Mouse (Mus musculus): Measurements from ENCODE around the gene Fgfr2. TPM values are rescaled to one million over a fixed set of nuclear protein-coding genes. Genes with fewer than 3 reads are reported as not detected.

Fgfr2 gene
- polyA plus RNA-seq, 1 experiment from 2014 or later, result not detected

DNA sequence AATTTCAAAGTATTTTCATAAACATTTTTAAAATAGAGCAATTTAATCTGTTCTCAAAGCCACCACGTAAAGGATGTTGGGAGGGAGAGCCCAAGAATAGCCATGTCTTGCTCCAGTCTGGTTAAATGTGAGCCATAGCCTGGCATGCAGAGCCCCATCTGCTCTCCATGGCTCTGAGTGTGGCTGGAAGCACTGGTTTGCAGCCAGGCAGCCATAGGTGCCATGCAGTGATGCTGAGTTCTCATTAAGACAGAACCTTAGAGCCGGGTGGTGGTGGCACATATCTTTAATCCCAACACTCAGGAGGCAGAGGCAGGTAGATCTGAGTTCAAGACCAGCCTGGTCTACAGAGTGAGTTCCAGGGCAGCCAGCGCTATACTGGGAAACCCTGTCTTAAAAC is 2822.5 kb downstream of the Fgfr2 start:
- Histone ChIP-seq H3K4me3 (ENCODE audit: inconsistent target) (no peak overlapping the region), H3K27ac (no peak overlapping the region), H3K79me2 (ENCODE audit: inconsistent target) (no peaks in the 10 kb centered on the region), H3K36me3 (ENCODE audit: inconsistent target) (no peaks in the 10 kb centered on the region)
- WGBS (ENCODE audit: missing documents), result 93% methylated on average over 3 of the region's 3 CpGs

DNA sequence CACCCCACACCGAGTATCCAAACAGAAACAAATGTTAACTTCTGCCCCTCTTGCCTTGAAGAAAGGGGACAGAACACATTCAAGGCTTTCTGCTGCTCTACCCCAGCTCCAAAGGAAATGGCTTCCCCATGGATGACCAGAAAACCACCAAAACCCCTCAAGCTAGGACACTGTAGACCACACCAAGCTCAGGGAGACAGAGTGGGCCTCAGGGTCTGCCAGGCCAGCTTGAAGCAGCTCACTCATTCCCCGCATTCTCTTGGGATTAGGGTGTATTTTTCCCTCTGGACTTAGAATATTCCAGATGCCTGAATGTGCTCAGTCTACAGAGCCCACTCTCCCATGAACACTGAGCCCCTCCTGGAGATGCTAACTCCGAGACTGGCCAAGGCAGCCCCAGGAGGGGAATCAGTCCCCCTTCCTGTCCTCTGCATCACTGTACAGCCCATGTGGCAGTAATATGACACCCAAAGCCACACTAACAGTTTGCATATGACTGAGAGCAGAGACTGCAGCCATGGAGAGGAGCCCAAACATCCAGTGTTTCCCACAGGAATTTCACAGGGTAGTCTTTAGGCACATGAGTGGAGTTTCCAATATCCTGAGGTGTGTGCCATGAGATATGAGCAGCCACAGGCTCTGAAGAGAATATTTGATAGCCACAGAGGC is 2824.1 kb downstream of the Fgfr2 start:
- Histone ChIP-seq H3K4me3 (ENCODE audit: inconsistent target) (no peak overlapping the region), H3K27ac (no peak overlapping the region), H3K79me2 (ENCODE audit: inconsistent target) (no peaks in the 10 kb centered on the region), H3K36me3 (ENCODE audit: inconsistent target) (no peaks in the 10 kb centered on the region)
- 88% methylated on average over 3 of the region's 3 CpGs for WGBS (ENCODE audit: missing documents)

DNA sequence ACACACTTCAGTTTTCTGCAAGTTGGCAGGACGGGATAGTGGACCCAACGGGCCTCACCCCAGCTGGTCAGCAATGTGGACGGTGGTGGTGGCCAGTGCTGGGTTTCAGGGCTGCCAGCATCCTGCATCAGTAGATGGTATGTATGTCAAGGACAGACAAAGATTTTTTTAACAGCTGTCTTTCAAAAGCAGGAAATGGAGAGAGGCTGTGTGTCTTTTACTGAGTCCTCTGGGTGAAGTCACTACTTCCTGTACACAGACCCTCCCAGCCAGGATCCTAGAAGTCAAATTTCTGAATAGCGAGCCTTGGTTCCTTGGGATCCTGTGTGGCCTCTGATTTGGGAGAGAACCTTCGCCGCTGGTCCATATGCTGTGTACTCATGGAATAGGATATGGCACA is 2832.0 kb downstream of the Fgfr2 start:
- H3K79me2 ChIP-seq (ENCODE audit: inconsistent target), result no peaks in the 10 kb centered on the region
- no peak overlapping the region for H3K4me3 ChIP-seq (ENCODE audit: inconsistent target)
- H3K36me3 ChIP-seq (ENCODE audit: inconsistent target), result no peaks in the 10 kb centered on the region
- 91% methylated on average over 6 of the region's 6 CpGs for WGBS (ENCODE audit: missing documents)
- H3K27ac ChIP-seq, result no peak overlapping the region

DNA sequence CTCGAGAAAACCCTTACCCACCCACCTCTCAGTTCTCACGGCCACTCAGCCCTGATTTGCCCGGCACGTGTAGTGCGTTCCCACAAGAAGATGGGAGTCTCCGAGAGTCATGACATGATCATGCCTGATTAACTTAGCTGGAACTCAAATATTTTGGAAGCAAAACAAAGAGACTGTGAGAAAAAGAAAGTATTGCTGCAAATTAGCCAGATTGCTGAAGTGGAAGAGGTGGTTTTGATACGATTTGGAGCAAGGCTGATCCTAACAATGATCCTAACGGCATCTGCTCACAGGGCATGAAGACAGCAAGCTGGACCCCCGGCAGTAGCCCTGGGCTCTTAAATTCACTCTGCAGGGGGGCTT is 2833.7 kb downstream of the Fgfr2 start:
- H3K36me3 ChIP-seq (ENCODE audit: inconsistent target), result no peaks in the 10 kb centered on the region
- H3K4me3 ChIP-seq (ENCODE audit: inconsistent target), result no peak overlapping the region
- H3K27ac ChIP-seq, result no peak overlapping the region
- H3K79me2 ChIP-seq (ENCODE audit: inconsistent target), result no peaks in the 10 kb centered on the region
- WGBS (ENCODE audit: missing documents), result 88% methylated on average over 9 of the region's 9 CpGs

DNA sequence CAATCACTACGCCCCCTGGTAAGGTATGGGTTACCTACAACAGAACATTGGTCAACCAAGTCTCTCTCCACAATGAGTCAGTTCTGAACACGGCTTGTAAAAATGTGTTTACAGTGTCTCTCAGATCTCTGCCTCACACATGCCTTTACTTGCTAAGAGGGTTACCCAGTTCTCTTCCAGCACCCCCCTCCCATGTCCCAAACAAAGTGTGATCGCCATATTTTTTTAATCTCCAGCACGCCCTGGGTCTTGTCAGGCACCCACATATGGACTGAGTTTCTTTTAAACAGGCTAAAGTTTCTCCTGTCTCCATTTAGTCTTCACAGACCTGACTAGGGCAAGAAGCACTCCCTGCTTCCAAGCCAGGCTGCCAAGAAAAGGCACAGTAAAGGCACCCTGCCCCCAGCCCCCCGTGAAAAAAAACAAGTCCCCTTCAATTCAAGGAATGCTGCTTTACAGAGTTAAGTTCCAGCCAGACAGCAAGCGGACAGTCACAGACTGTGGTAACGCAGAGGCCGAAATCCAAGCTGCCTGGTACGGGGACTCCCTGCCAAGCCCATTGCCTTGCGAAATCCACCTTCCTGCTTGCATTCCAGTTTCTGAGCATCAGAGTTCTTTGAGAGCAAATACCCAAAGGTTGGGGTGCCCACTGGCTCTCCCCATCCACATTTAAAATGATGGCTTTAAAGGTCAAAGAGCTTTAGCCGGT is 2834.3 kb downstream of the Fgfr2 start:
- Histone ChIP-seq H3K79me2 (ENCODE audit: inconsistent target) (no peaks in the 10 kb centered on the region), H3K4me3 (ENCODE audit: inconsistent target) (no peak overlapping the region), H3K36me3 (ENCODE audit: inconsistent target) (no peaks in the 10 kb centered on the region), H3K27ac (no peak overlapping the region)
- 74% methylated on average over 11 of the region's 11 CpGs for WGBS (ENCODE audit: missing documents)

DNA sequence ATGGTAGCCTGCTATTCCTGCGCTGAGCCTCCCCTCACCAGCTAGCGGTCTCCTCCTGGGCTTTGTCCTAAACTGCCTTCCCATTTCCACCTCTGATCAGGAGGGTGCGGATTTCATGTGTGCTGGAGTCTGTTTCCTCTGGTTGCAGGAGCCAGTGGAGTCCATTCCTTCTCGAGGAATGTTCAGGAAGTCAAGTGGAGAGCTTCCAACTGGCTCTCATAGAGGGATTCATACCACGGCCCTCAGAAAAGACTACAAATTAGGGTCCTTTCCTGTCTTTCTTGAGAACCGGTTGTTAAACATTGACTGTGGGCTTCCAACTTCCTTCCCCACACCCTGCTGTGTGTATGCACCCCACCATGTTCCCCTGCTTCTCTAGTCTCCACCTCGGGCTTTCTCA is 2834.9 kb downstream of the Fgfr2 start:
- WGBS (ENCODE audit: missing documents), result 42% methylated on average over 7 of the region's 7 CpGs
- no peaks in the 10 kb centered on the region for H3K36me3 ChIP-seq (ENCODE audit: inconsistent target)
- H3K79me2 ChIP-seq (ENCODE audit: inconsistent target), result no peaks in the 10 kb centered on the region
- no peak overlapping the region for H3K4me3 ChIP-seq (ENCODE audit: inconsistent target)
- no peak overlapping the region for H3K27ac ChIP-seq

DNA sequence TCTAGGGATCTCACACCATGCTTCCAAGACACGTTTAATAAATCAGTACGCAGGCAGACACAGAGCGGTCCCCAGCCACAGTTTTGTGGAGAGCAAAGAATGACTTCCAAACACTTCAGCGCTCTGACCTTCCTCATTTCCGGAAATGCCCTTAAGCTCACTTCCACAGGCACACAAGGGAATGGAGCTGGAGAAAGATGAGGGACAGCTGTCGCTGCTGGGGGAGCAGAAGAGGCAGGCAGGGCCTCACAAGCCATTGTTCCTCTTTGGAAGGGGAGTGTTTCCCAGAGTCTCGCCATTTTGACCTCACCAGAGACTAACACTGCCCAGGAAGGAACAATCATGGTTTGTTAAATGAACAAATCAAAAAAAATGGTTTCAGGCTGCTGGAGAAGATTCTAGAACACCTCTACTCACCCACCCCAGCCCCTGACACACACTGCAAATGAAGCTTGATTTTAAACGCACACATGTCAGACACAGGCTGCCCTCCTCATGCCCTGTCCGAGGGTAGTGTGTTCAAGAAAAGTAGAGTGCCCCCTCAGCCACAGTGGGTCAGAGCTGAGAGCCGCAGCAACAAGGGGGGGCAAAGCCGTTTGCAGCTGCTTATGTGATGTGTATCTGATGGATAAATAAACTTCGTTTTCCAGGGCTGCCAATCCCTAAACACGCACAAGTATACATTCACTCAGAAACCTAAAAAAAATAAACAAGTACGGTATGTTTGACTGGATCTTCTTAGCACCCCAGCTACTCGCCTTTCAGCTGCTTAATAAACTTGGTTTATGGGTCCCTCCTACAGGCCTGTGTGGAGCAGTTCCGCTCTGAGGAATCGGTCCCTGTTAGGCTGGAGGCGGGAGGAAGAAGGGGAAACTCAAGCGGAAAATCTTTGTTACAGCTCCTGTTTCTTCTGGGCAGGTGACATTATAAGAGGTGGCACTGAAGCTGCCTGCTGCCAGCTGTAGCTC is 2844.1 kb downstream of the Fgfr2 start:
- Histone ChIP-seq H3K4me3 (ENCODE audit: inconsistent target) (no peak overlapping the region), H3K27ac (no peak overlapping the region), H3K79me2 (ENCODE audit: inconsistent target) (no peaks in the 10 kb centered on the region), H3K36me3 (ENCODE audit: inconsistent target) (no peaks in the 10 kb centered on the region)
- WGBS (ENCODE audit: missing documents), result 70% methylated on average over 19 of the region's 19 CpGs

DNA sequence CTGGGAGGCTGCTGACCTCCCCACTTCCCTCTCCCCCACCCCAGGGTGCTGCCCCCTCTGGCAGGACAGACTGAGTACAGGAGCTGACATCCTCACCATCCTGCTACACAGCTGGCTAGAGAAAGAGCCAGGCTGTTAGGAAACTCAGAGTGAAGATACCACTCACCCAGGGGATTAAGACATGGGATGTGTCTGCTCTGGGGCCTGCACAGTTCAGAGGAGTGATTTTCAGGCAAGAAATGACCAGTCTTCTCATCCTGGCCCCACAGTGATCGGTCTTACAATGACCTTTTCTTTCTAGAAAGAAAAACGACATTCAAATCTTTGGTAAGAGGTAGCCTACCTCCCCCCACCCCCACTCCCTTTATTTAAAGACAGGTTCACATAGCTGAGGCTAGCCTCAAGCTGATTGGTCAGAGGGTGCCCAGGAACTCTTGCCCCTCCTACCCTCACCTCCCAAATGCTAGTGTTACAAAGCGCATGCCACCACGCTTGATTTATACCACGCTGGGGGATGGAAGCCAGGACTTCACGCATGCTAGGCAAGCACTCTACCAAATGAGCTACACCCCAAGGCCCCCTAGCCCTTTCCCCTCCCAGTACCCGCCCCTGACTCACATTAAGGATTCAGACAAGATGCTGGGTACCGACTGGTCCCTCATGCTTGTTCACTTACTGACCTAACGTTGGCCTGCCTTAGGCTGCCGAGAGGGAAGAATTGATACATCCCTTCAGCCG is 2845.0 kb downstream of the Fgfr2 start:
- WGBS (ENCODE audit: missing documents), result 79% methylated on average over 11 of the region's 11 CpGs
- H3K4me3 ChIP-seq (ENCODE audit: inconsistent target), result no peak overlapping the region
- H3K27ac ChIP-seq, result no peak overlapping the region
- no peaks in the 10 kb centered on the region for H3K36me3 ChIP-seq (ENCODE audit: inconsistent target)
- H3K79me2 ChIP-seq (ENCODE audit: inconsistent target), result no peaks in the 10 kb centered on the region

DNA sequence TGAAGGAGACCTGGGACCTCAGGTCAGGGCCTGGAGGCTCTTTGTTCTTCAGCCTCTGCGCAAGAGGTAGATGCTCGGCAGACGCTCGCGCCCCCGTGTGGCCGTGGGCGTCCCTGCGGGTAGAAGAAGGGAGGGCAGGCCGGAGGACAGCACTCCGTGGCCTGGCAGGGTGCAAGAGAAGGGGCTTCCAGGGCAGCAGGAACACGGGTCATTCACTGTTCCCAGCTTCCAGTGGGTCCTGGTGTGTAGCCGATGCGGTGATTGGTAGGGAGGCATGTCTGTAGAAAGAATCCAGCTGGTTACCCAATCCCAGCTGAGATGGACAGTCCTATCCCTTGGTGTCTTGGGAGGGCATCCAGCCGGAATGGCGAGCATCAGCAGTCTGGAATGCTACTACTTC is 2849.9 kb downstream of the Fgfr2 start:
- H3K79me2 ChIP-seq (ENCODE audit: inconsistent target), result no peaks in the 10 kb centered on the region
- 23% methylated on average over 16 of the region's 16 CpGs for WGBS (ENCODE audit: missing documents)
- no peak overlapping the region for H3K27ac ChIP-seq
- H3K36me3 ChIP-seq (ENCODE audit: inconsistent target), result no peaks in the 10 kb centered on the region
- H3K4me3 ChIP-seq (ENCODE audit: inconsistent target), result no peak overlapping the region

DNA sequence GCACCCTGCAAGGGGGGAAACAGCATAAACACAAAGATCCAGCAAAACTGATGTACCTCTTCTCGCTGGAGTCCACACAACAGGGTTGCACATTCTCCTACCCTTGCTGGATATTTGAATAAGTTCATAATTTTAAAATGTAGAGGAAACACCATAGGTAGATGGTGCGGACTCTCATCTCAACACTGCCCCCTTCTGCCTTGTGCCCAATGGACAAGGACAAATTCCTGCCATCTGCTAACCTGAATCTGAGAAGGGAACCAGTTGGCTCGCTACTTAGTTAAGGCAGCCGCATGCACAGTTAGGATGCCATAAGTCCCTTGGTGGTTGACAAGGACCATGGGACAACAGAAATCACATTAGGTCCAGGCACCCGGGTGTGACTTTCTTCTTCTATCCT is 2852.3 kb downstream of the Fgfr2 start:
- no peaks in the 10 kb centered on the region for H3K36me3 ChIP-seq (ENCODE audit: inconsistent target)
- no peak overlapping the region for H3K27ac ChIP-seq
- WGBS (ENCODE audit: missing documents), result 83% methylated on average over 5 of the region's 5 CpGs
- no peaks in the 10 kb centered on the region for H3K79me2 ChIP-seq (ENCODE audit: inconsistent target)
- H3K4me3 ChIP-seq (ENCODE audit: inconsistent target), result no peak overlapping the region

DNA sequence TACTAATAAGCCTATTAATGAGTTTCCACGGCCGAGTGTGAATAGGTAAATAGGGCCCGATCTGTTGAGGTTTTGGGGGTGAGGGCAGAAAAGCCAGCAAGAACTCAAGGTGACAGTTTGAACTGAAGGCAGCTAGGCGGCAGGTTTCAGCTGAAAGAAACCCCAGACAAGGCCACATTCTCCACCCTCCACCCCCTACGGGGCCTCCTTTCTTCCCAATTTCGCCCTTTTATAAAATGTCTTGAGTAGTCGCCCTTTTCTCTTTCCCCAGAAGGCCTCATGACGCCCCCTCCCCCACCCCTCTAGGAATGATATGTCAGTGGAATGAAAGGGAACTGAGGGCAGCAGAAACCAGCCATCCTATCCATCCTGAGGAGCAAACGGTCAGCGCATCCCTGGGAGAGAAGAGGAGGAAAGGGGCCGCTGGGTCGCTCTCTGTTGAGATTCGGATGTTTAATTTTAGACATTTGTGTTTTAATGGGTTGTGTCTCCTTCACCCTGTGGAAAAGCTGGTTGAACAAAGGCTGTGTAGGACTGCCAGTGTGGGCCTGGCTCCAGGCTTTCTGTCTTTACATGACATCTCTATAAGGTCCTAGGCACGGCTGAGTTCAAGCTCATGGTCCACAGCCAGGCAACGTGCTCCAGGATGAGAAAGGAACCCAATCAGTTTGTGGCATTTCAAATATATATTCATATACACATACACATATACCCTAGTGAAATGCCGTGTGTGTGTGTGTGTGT is 2853.9 kb downstream of the Fgfr2 start:
- Histone ChIP-seq H3K79me2 (ENCODE audit: inconsistent target) (no peaks in the 10 kb centered on the region), H3K36me3 (ENCODE audit: inconsistent target) (no peaks in the 10 kb centered on the region), H3K4me3 (ENCODE audit: inconsistent target) (no peak overlapping the region), H3K27ac (no peak overlapping the region)
- 81% methylated on average over 14 of the region's 16 CpGs for WGBS (ENCODE audit: missing documents)

DNA sequence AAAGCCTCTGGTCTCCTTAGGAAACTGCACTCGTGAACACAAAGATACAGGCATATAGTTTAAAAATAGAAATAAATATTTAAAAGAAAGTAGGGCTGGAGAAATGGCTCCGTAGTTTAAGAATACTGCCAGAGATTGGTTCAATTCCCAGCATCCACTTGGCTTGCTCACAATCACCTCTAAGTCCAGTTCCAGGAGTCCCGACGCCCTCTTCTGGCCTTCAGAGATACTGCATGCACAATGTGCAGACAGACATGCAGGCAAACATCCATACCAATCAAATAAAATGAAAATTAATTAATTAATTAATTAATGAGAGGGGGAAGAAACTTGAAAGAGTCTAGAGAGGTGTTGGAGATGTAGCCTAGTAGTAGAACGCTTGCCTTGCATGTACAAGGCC is 2856.1 kb downstream of the Fgfr2 start:
- no peaks in the 10 kb centered on the region for H3K79me2 ChIP-seq (ENCODE audit: inconsistent target)

DNA sequence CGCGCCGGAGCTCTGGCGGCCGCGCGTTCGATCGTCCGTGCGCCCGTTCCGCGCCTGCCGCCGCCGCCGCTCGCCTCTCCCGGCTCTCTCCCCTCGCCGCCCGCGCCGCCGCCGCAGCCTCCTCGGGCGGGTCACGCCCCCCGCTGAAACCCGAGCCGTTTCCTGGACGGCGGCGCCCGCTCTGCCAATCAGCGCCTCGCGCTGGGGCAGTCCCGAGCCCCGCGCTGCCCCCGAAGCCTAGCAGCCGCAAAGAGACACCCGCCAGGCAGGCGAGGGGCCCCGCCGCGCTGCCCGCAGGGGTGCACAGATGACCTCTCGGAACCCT is 2857.0 kb downstream of the Fgfr2 start:
- H3K36me3 ChIP-seq (ENCODE audit: inconsistent target), result no peaks in the 10 kb centered on the region
- under 1% methylated on average over 42 of the region's 52 CpGs for WGBS (ENCODE audit: missing documents)
- H3K27ac ChIP-seq, result no peak overlapping the region
- H3K79me2 ChIP-seq (ENCODE audit: inconsistent target), result no peaks in the 10 kb centered on the region
- H3K4me3 ChIP-seq (ENCODE audit: inconsistent target), result no peak overlapping the region

More for the DNA sequence above, 2856.1 kb downstream of the Fgfr2 start:
- 36% methylated on average over 5 of the region's 5 CpGs for WGBS (ENCODE audit: missing documents)
- no peak overlapping the region for H3K4me3 ChIP-seq (ENCODE audit: inconsistent target)
- no peaks in the 10 kb centered on the region for H3K36me3 ChIP-seq (ENCODE audit: inconsistent target)
- H3K27ac ChIP-seq, result no peak overlapping the region

All from macrophage (primary cell).